Mouse (Mus musculus): ENCODE results near the gene Fate1. TPM values are rescaled to one million over a fixed set of nuclear protein-coding genes. Genes with fewer than 3 reads are reported as not detected.

Fate1 gene
- polyA plus RNA-seq, 1 experiment from 2014 or later: not detected

DNA sequence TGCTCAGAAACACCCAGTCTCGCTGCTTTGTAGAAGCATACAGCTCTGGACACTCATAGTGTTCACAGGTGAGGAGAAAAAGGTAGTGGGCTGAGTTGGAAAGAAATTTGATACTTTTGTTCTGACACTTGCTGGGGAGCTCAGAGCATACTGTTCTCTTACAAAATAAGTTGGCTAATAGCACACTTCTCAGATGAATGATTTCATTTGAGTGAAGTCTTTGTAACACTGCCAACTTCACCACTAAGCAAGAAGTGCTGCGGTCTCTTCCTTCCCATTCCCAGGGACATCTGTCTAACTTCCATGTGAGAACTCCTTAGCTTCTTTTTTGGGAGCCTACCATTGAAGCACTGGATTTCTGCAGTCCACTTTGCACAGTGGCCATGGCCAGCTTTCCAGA is 10.4 kb downstream of the Fate1 start:
- ATAC-seq (ENCODE audit: low read depth) (no peak), DNase-seq (no peak)
- H3K4me1 ChIP-seq (replicated peaks): no peaks in the 10 kb centered on the region
- no peak overlapping the region for H3K27ac ChIP-seq
- no peaks in the 10 kb centered on the region for H3K27me3 ChIP-seq
- no peak overlapping the region for H3K4me2 ChIP-seq
- H3K9me3 ChIP-seq (replicated peaks): no peaks in the 10 kb centered on the region
- WGBS (ENCODE audit: insufficient replicate concordance): 47% methylated on average over 2 of the region's 2 CpGs
- no peak overlapping the region for H3K9ac ChIP-seq
- H3K36me3 ChIP-seq: no peaks in the 10 kb centered on the region
- no peak overlapping the region for H3K4me3 ChIP-seq (replicated peaks)

DNA sequence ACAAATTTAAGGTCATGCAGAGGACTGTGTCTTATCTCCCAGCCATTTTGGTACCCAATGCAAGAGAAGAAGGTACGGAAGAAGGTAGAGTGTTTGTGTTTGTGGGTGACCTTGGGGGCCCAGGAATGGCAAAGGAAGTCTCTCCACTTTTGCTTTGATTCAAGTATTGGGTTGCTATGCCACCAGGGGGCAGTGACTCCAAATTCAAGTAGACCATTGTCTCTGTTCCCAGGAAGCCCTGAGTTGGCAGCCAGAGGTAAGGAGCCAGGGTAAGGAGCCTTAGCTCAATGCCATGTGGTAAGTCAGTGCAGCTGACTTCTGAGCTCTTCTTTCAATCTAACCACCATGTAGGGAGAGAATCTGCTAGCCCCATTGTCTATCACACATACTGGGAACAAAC is 11.0 kb downstream of the Fate1 start:
- Histone ChIP-seq H3K4me3 (replicated peaks) (no peak overlapping the region), H3K4me2 (no peak overlapping the region), H3K9me3 (replicated peaks) (no peaks in the 10 kb centered on the region), H3K36me3 (no peaks in the 10 kb centered on the region), H3K27ac (no peak overlapping the region), H3K27me3 (no peaks in the 10 kb centered on the region), H3K4me1 (replicated peaks) (no peaks in the 10 kb centered on the region), H3K9ac (no peak overlapping the region)
- 54% methylated on average over 1 of the region's 1 CpGs for WGBS (ENCODE audit: insufficient replicate concordance)
- DNase-seq (no peak), ATAC-seq (ENCODE audit: low read depth) (no peak)

- WGBS (ENCODE audit: insufficient replicate concordance): 62% methylated on average over 3 of the region's 3 CpGs
- H3K27ac ChIP-seq: no peak within 1 kb of the TSS
- H3K27me3 ChIP-seq: no peaks in the 10 kb centered on the region
- H3K4me3 ChIP-seq (replicated peaks): no peak within 1 kb of the TSS
- H3K36me3 ChIP-seq: no peaks in the 10 kb centered on the region
- no peak within 1 kb of the TSS for H3K4me2 ChIP-seq
- no peaks in the 10 kb centered on the region for H3K9me3 ChIP-seq (replicated peaks)
- DNase-seq (no peak), ATAC-seq (ENCODE audit: low read depth) (no peak)
- H3K9ac ChIP-seq: no peak within 1 kb of the TSS
- no peaks in the 10 kb centered on the region for H3K4me1 ChIP-seq (replicated peaks)
These were observed 18.8 kb downstream of the Fate1 start, which contains the start of gene Cnga2 for GRCm38 (mm10) chrX:71991549-71991948. TSS of gene Cnga2 (plus strand) at chrX:71991849.

DNA sequence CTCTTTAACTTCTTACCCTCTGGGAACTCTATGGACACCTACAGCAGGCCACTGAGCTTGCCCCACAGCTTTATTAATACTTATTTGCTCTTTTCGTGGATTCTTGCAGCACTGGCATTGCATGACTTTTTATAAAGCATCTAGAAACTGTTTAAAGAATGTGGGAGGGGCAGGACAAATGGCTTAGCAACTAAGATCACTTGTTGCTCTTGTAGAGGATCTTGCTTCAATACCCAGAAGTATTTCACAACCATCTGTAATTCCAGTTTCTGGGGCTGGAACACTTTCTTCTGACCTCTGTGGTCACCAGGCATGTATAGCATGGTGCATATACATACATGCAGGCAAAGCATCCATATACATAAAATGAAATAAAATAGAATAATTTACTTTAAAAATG is 23.2 kb downstream of the Fate1 start:
- WGBS (ENCODE audit: insufficient replicate concordance): 21% methylated on average over 1 of the region's 1 CpGs
- no peak overlapping the region for H3K4me3 ChIP-seq (replicated peaks)
- H3K36me3 ChIP-seq: no peaks in the 10 kb centered on the region
- no peak overlapping the region for H3K4me2 ChIP-seq
- ATAC-seq (ENCODE audit: low read depth) (no peak), DNase-seq (no peak)
- H3K4me1 ChIP-seq (replicated peaks): no peaks in the 10 kb centered on the region
- H3K27ac ChIP-seq: no peak overlapping the region
- H3K9ac ChIP-seq: no peak overlapping the region
- no peaks in the 10 kb centered on the region for H3K27me3 ChIP-seq
- H3K9me3 ChIP-seq (replicated peaks): no peaks in the 10 kb centered on the region

GRCm38 (mm10) chrX:72009930-72010329 is 37.1 kb downstream of the Fate1 start:
- H3K27me3 ChIP-seq: no peaks in the 10 kb centered on the region
- no peaks in the 10 kb centered on the region for H3K36me3 ChIP-seq
- no peak overlapping the region for H3K27ac ChIP-seq
- no peak overlapping the region for H3K4me2 ChIP-seq
- DNase-seq (no peak), ATAC-seq (ENCODE audit: low read depth) (no peak)
- no peaks in the 10 kb centered on the region for H3K9me3 ChIP-seq (replicated peaks)
- H3K4me1 ChIP-seq (replicated peaks): no peaks in the 10 kb centered on the region
- H3K4me3 ChIP-seq (replicated peaks): no peak overlapping the region
- H3K9ac ChIP-seq: no peak overlapping the region

DNA sequence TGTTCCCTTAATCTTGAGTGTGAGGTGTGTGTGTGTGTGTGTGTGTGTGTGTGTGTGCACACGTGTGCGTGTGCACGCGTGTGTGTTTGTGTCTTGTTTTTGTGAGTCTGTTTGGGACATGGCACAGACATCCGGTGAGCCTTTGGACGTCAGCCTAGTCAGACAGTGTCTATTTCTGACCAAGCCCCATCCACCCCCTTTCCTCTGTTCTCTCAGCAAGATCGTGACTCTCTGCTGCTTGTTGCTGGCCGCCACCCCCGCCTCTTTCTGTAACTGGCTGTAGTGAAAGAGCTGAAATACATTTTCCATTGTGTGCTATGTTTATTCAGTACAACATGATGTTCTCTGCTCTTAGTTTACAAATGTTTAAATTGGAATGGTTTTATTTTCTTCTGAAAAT is 39.5 kb downstream of the Fate1 start:
- Histone ChIP-seq H3K9ac (no peak overlapping the region), H3K9me3 (replicated peaks) (no peaks in the 10 kb centered on the region), H3K4me1 (replicated peaks) (no peaks in the 10 kb centered on the region), H3K4me3 (replicated peaks) (no peak overlapping the region), H3K27ac (no peak overlapping the region), H3K4me2 (no peak overlapping the region), H3K27me3 (no peaks in the 10 kb centered on the region), H3K36me3 (no peaks in the 10 kb centered on the region)
- 53% methylated on average over 9 of the region's 9 CpGs for WGBS (ENCODE audit: insufficient replicate concordance)
- ATAC-seq (ENCODE audit: low read depth) (no peak), DNase-seq (no peak)

DNA sequence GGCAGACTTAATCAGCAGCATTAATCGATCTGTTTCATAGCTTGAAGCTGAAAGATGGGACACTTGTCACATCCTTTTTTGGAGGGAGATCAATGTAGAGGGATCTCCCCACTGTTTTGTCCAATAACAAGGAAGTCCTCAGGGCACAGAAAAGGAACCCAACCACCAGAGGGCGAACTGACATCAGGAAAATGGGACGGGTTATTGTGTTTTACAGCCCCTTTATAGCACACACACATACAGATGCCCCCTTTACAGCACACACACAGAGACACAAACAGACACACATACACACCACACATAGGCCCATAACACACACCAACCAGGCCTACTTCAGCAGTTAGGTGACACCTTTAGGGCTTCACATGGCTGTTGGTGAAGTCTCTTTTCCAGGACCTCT is 40.0 kb downstream of the Fate1 start:
- no peaks in the 10 kb centered on the region for H3K9me3 ChIP-seq (replicated peaks)
- no peaks in the 10 kb centered on the region for H3K4me1 ChIP-seq (replicated peaks)
- no peak overlapping the region for H3K27ac ChIP-seq
- H3K36me3 ChIP-seq: no peaks in the 10 kb centered on the region
- H3K9ac ChIP-seq: no peak overlapping the region
- H3K27me3 ChIP-seq: no peaks in the 10 kb centered on the region
- ATAC-seq (ENCODE audit: low read depth): no peak
- no peak overlapping the region for H3K4me3 ChIP-seq (replicated peaks)
- DNase-seq: no peak
- WGBS (ENCODE audit: insufficient replicate concordance): 24% methylated on average over 3 of the region's 3 CpGs
- no peak overlapping the region for H3K4me2 ChIP-seq

- no peak overlapping the region for H3K9ac ChIP-seq
- H3K27ac ChIP-seq: no peak overlapping the region
- no peak overlapping the region for H3K4me3 ChIP-seq (replicated peaks)
- no peaks in the 10 kb centered on the region for H3K4me1 ChIP-seq (replicated peaks)
- H3K9me3 ChIP-seq (replicated peaks): no peaks in the 10 kb centered on the region
- H3K4me2 ChIP-seq: no peak overlapping the region
- H3K27me3 ChIP-seq: no peaks in the 10 kb centered on the region
- H3K36me3 ChIP-seq: no peaks in the 10 kb centered on the region
- DNase-seq (no peak), ATAC-seq (ENCODE audit: low read depth) (no peak)
- 69% methylated on average over 1 of the region's 1 CpGs for WGBS (ENCODE audit: insufficient replicate concordance)
These were observed 49.5 kb downstream of the Fate1 start for GRCm38 (mm10) chrX:72022241-72022640.

DNA sequence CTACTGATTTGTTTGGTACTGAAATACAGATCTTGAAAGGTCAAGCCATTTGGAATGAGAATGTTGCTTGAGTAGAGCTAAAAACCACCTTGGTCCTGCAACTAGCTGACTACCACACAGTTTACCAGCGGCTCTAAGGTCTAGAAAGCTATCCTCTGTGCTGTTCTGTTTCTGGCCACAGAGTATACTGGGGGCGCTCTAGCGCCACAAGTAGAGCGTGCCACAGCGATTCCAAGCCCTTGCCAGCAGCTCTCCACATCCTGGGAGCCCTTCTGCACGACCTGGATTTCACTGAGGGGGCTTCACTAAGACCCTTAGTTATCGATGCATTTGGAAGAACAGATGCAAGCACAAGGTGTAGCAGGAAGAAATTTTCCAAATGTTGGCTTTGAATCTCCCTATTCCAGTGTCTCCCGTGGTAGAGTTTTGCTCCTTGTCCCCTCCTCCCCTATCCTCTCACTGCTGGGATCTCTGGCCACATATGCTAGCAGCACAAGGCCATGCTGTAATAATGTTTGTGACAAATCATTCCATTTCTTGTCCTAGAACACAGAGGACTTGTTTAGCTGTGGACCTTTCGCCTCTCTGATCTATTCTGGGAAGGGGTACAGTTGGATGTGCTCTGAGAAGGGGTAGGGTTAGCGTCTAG is 50.1 kb downstream of the Fate1 start:
- no peak for DNase-seq
- H3K4me1 ChIP-seq (replicated peaks): no peaks in the 10 kb centered on the region
- WGBS (ENCODE audit: insufficient replicate concordance): 26% methylated on average over 10 of the region's 10 CpGs
- no peak overlapping the region for H3K9ac ChIP-seq
- H3K36me3 ChIP-seq: no peaks in the 10 kb centered on the region
- no peak overlapping the region for H3K27ac ChIP-seq
- no peak overlapping the region for H3K4me3 ChIP-seq (replicated peaks)
- no peak overlapping the region for H3K4me2 ChIP-seq
- ATAC-seq (ENCODE audit: low read depth): no peak
- H3K9me3 ChIP-seq (replicated peaks): no peaks in the 10 kb centered on the region
- H3K27me3 ChIP-seq: no peaks in the 10 kb centered on the region

DNA sequence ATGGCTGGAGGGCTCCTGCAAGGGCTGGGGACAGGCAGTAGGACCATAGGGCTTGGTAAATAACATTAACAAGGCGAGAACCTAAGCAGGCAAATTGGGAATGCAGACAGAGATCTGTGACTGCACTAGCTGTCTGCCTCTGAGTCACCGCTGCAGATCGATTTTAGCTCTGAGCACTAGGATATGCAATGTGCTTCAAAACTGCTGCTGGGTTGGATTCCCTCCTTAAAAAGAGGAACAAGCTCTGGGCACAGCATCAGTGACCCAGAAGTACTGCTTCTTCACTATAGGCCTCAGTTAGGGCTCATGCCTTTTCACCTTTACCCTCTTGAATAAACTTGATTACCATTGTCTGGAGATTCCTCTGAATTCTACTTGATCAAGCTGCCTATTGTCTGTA is 50.8 kb downstream of the Fate1 start:
- Histone ChIP-seq H3K27me3 (no peaks in the 10 kb centered on the region), H3K4me1 (replicated peaks) (no peaks in the 10 kb centered on the region), H3K9ac (no peak overlapping the region), H3K4me3 (replicated peaks) (no peak overlapping the region), H3K4me2 (no peak overlapping the region), H3K9me3 (replicated peaks) (no peaks in the 10 kb centered on the region), H3K36me3 (no peaks in the 10 kb centered on the region), H3K27ac (no peak overlapping the region)
- DNase-seq (no peak), ATAC-seq (ENCODE audit: low read depth) (no peak)
- WGBS (ENCODE audit: insufficient replicate concordance): 41% methylated on average over 3 of the region's 3 CpGs
